Comparison of ENCODE assay signal across 7 mouse cellular contexts in genomic region chr9:103364601-103365289, GRCm38 (mm10). TPM values are rescaled to one million over a fixed set of nuclear protein-coding genes. Genes with fewer than 3 reads are reported as not detected.
DNase-seq lines count a peak whose midpoint lies in the region; ATAC-seq and TF ChIP-seq lines count a peak whose summit lies in the region.

No protein-coding gene starts in this region.

- H3K27me3 ChIP-seq in intestine, postnatal 0 days (replicated peaks; ENCODE audit: control insufficient read depth, insufficient read depth, low read length) = no peaks in the 10 kb centered on the region
- H3K27me3 ChIP-seq in limb, embryonic 12.5 days = no peaks in the 10 kb centered on the region
- H3K27me3 ChIP-seq in midbrain, embryonic 12.5 days = no peaks in the 10 kb centered on the region

- WGBS in intestine, postnatal 0 days = 3% methylated on average over 61 of the region's 94 CpGs
- 2% methylated on average over 75 of the region's 94 CpGs for WGBS in limb, embryonic 12.5 days
- WGBS in midbrain, embryonic 12.5 days = 4% methylated on average over 60 of the region's 94 CpGs

- peak overlapping the region; percentile 80 for H3K4me3 ChIP-seq in intestine, postnatal 0 days (ENCODE audit: low read depth, low read length)
- peak overlapping the region; percentile 92 for H3K4me3 ChIP-seq in limb, embryonic 12.5 days (replicated peaks)
- H3K4me3 ChIP-seq in midbrain, embryonic 12.5 days = peak overlapping the region; percentile 89

- ATAC-seq in granulocyte monocyte progenitor cell, adult 5-6 weeks (replicated peaks; ENCODE audit: poor library complexity, severe bottlenecking) = peak; percentile 28
- ATAC-seq in intestine, postnatal 0 days = peak; percentile 26
- peak; percentile 8; the same call in 1 of the 2 replicates for ATAC-seq in limb, embryonic 12.5 days (ENCODE audit: insufficient number of reproducible peaks, insufficient read depth, low FRiP score, low TSS enrichment, low read depth)
- peak; percentile 7 for ATAC-seq in midbrain, embryonic 12.5 days (ENCODE audit: low FRiP score, low read depth)

- H3K27ac ChIP-seq in intestine, postnatal 0 days (ENCODE audit: low read depth, low read length) = peak overlapping the region; percentile 98
- H3K27ac ChIP-seq in limb, embryonic 12.5 days = peak overlapping the region; percentile 98
- peak overlapping the region; percentile 95 for H3K27ac ChIP-seq in midbrain, embryonic 12.5 days (replicated peaks)

- no peaks in the 10 kb centered on the region for H3K36me3 ChIP-seq in intestine, postnatal 0 days (ENCODE audit: control insufficient read depth, insufficient read depth)
- peaks cover 31% of the 10 kb centered on the region for H3K36me3 ChIP-seq in limb, embryonic 12.5 days
- peaks cover 7% of the 10 kb centered on the region for H3K36me3 ChIP-seq in midbrain, embryonic 12.5 days

- no peak for TF ChIP-seq CTCF in intestine, postnatal 0 days (IDR thresholded peaks at IDR 0.05; ENCODE audit: low read depth)

- H3K9ac ChIP-seq in intestine, postnatal 0 days (ENCODE audit: low read depth, low read length) = peak overlapping the region; percentile 94
- H3K9ac ChIP-seq in limb, embryonic 12.5 days (replicated peaks) = peak overlapping the region; percentile 95
- peak overlapping the region; percentile 94 for H3K9ac ChIP-seq in midbrain, embryonic 12.5 days (replicated peaks)

- no peaks in the 10 kb centered on the region for H3K9me3 ChIP-seq in intestine, postnatal 0 days (ENCODE audit: control insufficient read depth)
- no peaks in the 10 kb centered on the region for H3K9me3 ChIP-seq in limb, embryonic 12.5 days
- H3K9me3 ChIP-seq in midbrain, embryonic 12.5 days = no peaks in the 10 kb centered on the region

- no peaks in the 10 kb centered on the region; the same call in 1 of the 2 replicates for H3K4me1 ChIP-seq in intestine, postnatal 0 days (replicated peaks; ENCODE audit: control insufficient read depth, insufficient read depth, low read length)
- peaks cover 23% of the 10 kb centered on the region for H3K4me1 ChIP-seq in limb, embryonic 12.5 days (replicated peaks)
- H3K4me1 ChIP-seq in midbrain, embryonic 12.5 days = peaks cover 27% of the 10 kb centered on the region

- peak; percentile 62 for DNase-seq in ZHBTc4 (ENCODE audit: low read depth, low spot score)
- DNase-seq in embryo, embryonic 11.5 days (ENCODE audit: low read depth, low spot score) = peak; percentile 23
- peak; percentile 70 for DNase-seq in spleen, adult 12 weeks (ENCODE audit: low spot score)

- H3K4me2 ChIP-seq in intestine, postnatal 0 days (replicated peaks; ENCODE audit: low read depth) = peak overlapping the region; percentile 82
- peak overlapping the region; percentile 71 for H3K4me2 ChIP-seq in limb, embryonic 12.5 days
- H3K4me2 ChIP-seq in midbrain, embryonic 12.5 days (replicated peaks) = peak overlapping the region; percentile 72

RNA-seq across cellular contexts. Expression of gene Cdv3, which starts 0.9 kb away (rescaled TPM):
- total RNA-seq in granulocyte monocyte progenitor cell, adult 5-6 weeks (2014; fragmentation: Nextera tagmentation) = 111 and 118 TPM in 2 replicates
- total RNA-seq in granulocyte monocyte progenitor cell, adult 5-6 weeks (2017) = 171 and 197 TPM in 2 replicates
- 38.8 and 39.8 TPM in 2 replicates for polyA plus RNA-seq in intestine, postnatal 0 days (2015; fragmentation: Nextera tagmentation; extraction: Ambion mirVana)
- polyA plus RNA-seq in limb, embryonic 12.5 days (2016; fragmentation: Nextera tagmentation; extraction: Ambion mirVana) = 109 and 114 TPM in 2 replicates
- 100 and 111 TPM in 2 replicates for polyA plus RNA-seq in midbrain, embryonic 12.5 days (2016; fragmentation: Nextera tagmentation; extraction: Ambion mirVana)

RNA-seq across cellular contexts. Expression of gene Topbp1, which starts 59.7 kb away (rescaled TPM):
- 154 and 214 TPM in 2 replicates for total RNA-seq in granulocyte monocyte progenitor cell, adult 5-6 weeks (2014; fragmentation: Nextera tagmentation)
- total RNA-seq in granulocyte monocyte progenitor cell, adult 5-6 weeks (2017) = 211 and 230 TPM in 2 replicates
- 15.2 and 17.1 TPM in 2 replicates for polyA plus RNA-seq in intestine, postnatal 0 days (2015; fragmentation: Nextera tagmentation; extraction: Ambion mirVana)
- polyA plus RNA-seq in limb, embryonic 12.5 days (2016; fragmentation: Nextera tagmentation; extraction: Ambion mirVana) = 94.8 and 96.0 TPM in 2 replicates
- polyA plus RNA-seq in midbrain, embryonic 12.5 days (2016; fragmentation: Nextera tagmentation; extraction: Ambion mirVana) = 77.6 and 79.2 TPM in 2 replicates

RNA-seq across cellular contexts. Expression of gene 1300017J02Rik, which starts 59.9 kb away (rescaled TPM):
- not detected in 2 replicates for total RNA-seq in granulocyte monocyte progenitor cell, adult 5-6 weeks (2014; fragmentation: Nextera tagmentation)
- 0.04 TPM in 1 of 2 replicates, not detected in the other for total RNA-seq in granulocyte monocyte progenitor cell, adult 5-6 weeks (2017)
- polyA plus RNA-seq in intestine, postnatal 0 days (2015; fragmentation: Nextera tagmentation; extraction: Ambion mirVana) = 2.4 and 3.8 TPM in 2 replicates
- polyA plus RNA-seq in limb, embryonic 12.5 days (2016; fragmentation: Nextera tagmentation; extraction: Ambion mirVana) = 3.8 and 4.0 TPM in 2 replicates
- 2.5 and 3.0 TPM in 2 replicates for polyA plus RNA-seq in midbrain, embryonic 12.5 days (2016; fragmentation: Nextera tagmentation; extraction: Ambion mirVana)

Comparison
In these comparisons a context has a peak if more than half of its experiments do, and no peak if none do; other contexts are left out.
1. Peak in every context shown above with its lines: DNase-seq, ATAC-seq, H3K4me3 ChIP-seq and H3K27ac ChIP-seq.